Comparison of ENCODE assay signal across 10 mouse cellular contexts in genomic region chr17:34093199-34093874, GRCm38 (mm10). TPM values are rescaled to one million over a fixed set of nuclear protein-coding genes. Genes with fewer than 3 reads are reported as not detected.
DNase-seq lines count a peak whose midpoint lies in the region; ATAC-seq and TF ChIP-seq lines count a peak whose summit lies in the region.
"Had no signal": no experiment of that assay in that cellular context is flagged by ENCODE, and none has a peak within 500 bp of the region (broad histone marks: within the 10 kb centered on the region; RNA-seq: fewer than 3 reads in every experiment).

No protein-coding gene starts in this region.

- H3K4me2 ChIP-seq in liver, postnatal 0 days (ENCODE audit: low read depth, low read length): no peak overlapping the region
- no peak overlapping the region for H3K4me2 ChIP-seq in intestine, embryonic 15.5 days (replicated peaks)
- H3K4me2 ChIP-seq in stomach, embryonic 14.5 days (replicated peaks; ENCODE audit: low read depth, low read length): peak overlapping the region; percentile 12; the same call in 1 of the 2 replicates

- no peak for TF ChIP-seq CTCF in liver, postnatal 0 days (IDR thresholded peaks at IDR 0.05; ENCODE audit: low read depth)
- TF ChIP-seq CTCF in brain, embryonic 14.5 days (IDR thresholded peaks at IDR 0.05; ENCODE audit: borderline replicate concordance, extremely low read depth, insufficient read depth, insufficient read length): no peak

- H3K4me3 ChIP-seq in liver, postnatal 0 days (ENCODE audit: low read depth, low read length): no peak overlapping the region
- no peak overlapping the region for H3K4me3 ChIP-seq in intestine, embryonic 15.5 days (replicated peaks)
- H3K4me3 ChIP-seq in stomach, embryonic 14.5 days (ENCODE audit: low read depth, low read length): no peak overlapping the region

- peak; percentile 57 for DNase-seq in liver
- no peak for DNase-seq in liver, postnatal 0 days
- peak; percentile 50 for DNase-seq in brain, embryonic 14.5 days (ENCODE audit: low read depth)
- DNase-seq in gastrocnemius, postnatal 36 days: no peak
- no peak for DNase-seq in right cerebral cortex, postnatal 14 days
- no peak for DNase-seq in urinary bladder, postnatal 25 days (ENCODE audit: low spot score)
- DNase-seq: adrenal gland, postnatal 10 days had no signal

- intact Hi-C loops in gastrocnemius, postnatal 36 days (cut with DNase I): no loop called here

- no peaks in the 10 kb centered on the region for H3K27me3 ChIP-seq in liver, postnatal 0 days (ENCODE audit: insufficient read depth, low read length)
- H3K27me3 ChIP-seq in intestine, embryonic 15.5 days (replicated peaks): no peaks in the 10 kb centered on the region
- no peaks in the 10 kb centered on the region for H3K27me3 ChIP-seq in stomach, embryonic 14.5 days (ENCODE audit: control insufficient read depth, insufficient read depth, low read length)

- no peaks in the 10 kb centered on the region for H3K36me3 ChIP-seq in liver, postnatal 0 days (replicated peaks; ENCODE audit: insufficient read depth, low read length)
- H3K36me3 ChIP-seq in intestine, embryonic 15.5 days: no peaks in the 10 kb centered on the region
- H3K36me3 ChIP-seq in stomach, embryonic 14.5 days (ENCODE audit: control insufficient read depth, insufficient read depth, low read length): no peaks in the 10 kb centered on the region

- TF ChIP-seq POLR2A in brain, embryonic 14.5 days (IDR thresholded peaks at IDR 0.05; ENCODE audit: borderline replicate concordance, extremely low read depth, insufficient read depth, insufficient read length, poor library complexity, severe bottlenecking): no peak

- WGBS in liver, postnatal 0 days (ENCODE audit: insufficient replicate concordance): 38% methylated on average over 7 of the region's 7 CpGs
- 28% methylated on average over 7 of the region's 7 CpGs for WGBS in intestine, embryonic 15.5 days
- 25% methylated on average over 7 of the region's 7 CpGs for WGBS in stomach, embryonic 14.5 days

- no peak overlapping the region for H3K9ac ChIP-seq in liver, postnatal 0 days (replicated peaks)
- no peak overlapping the region for H3K9ac ChIP-seq in intestine, embryonic 15.5 days
- no peak overlapping the region for H3K9ac ChIP-seq in stomach, embryonic 14.5 days (replicated peaks; ENCODE audit: low read depth, low read length)

- no peak for TF ChIP-seq EP300 in liver, postnatal 0 days (IDR thresholded peaks at IDR 0.05; ENCODE audit: low read depth)

- no peaks in the 10 kb centered on the region for H3K9me3 ChIP-seq in liver, postnatal 0 days (ENCODE audit: low read length)
- no peaks in the 10 kb centered on the region for H3K9me3 ChIP-seq in intestine, embryonic 15.5 days
- no peaks in the 10 kb centered on the region for H3K9me3 ChIP-seq in stomach, embryonic 14.5 days (ENCODE audit: control insufficient read depth, low read depth, low read length)

- no peak overlapping the region for H3K27ac ChIP-seq in liver, postnatal 0 days (ENCODE audit: low read depth)
- no peak overlapping the region for H3K27ac ChIP-seq in intestine, embryonic 15.5 days
- no peak overlapping the region for H3K27ac ChIP-seq in stomach, embryonic 14.5 days (ENCODE audit: low read length)

- no peak for ATAC-seq in liver, postnatal 0 days
- ATAC-seq in intestine, embryonic 15.5 days: peak; percentile 73
- ATAC-seq in stomach, embryonic 14.5 days (ENCODE audit: insufficient number of reproducible peaks, insufficient read depth, low FRiP score, low read depth): peak; percentile 75; the same call in 1 of the 2 replicates

- 0 out of 2 replicates have a peak, but pooled peaks cover 4% of the 10 kb centered on the region for H3K4me1 ChIP-seq in liver, postnatal 0 days (ENCODE audit: insufficient read depth)
- no peaks in the 10 kb centered on the region for H3K4me1 ChIP-seq in intestine, embryonic 15.5 days (replicated peaks)
- no peaks in the 10 kb centered on the region for H3K4me1 ChIP-seq in stomach, embryonic 14.5 days (ENCODE audit: control insufficient read depth, insufficient read depth, low read length)

RNA-seq across cellular contexts. Expression of gene H2-Oa, which starts 1.2 kb away (rescaled TPM):
- polyA plus RNA-seq in liver, postnatal 0 days (2015; fragmentation: Nextera tagmentation; extraction: Ambion mirVana): 0.72 and 0.85 TPM in 2 replicates
- polyA plus RNA-seq in brain, embryonic 14.5 days (2012; rRNA removed): 0.07 and 0.20 TPM in 2 replicates
- polyA plus RNA-seq in intestine, embryonic 15.5 days (2015; fragmentation: Nextera tagmentation; extraction: Ambion mirVana): 0.66 and 0.85 TPM in 2 replicates
- 0.65 and 1.1 TPM in 2 replicates for polyA plus RNA-seq in stomach, embryonic 14.5 days (2014; fragmentation: Nextera tagmentation; extraction: Ambion mirVana)
- total RNA-seq in gastrocnemius, postnatal 36 days (2021): not detected
- total RNA-seq: gastrocnemius, postnatal 4 days had no signal

RNA-seq across cellular contexts. Expression of gene H2-DMa, which starts 26.0 kb away (rescaled TPM):
- 9.7 and 11.9 TPM in 2 replicates for polyA plus RNA-seq in liver, postnatal 0 days (2015; fragmentation: Nextera tagmentation; extraction: Ambion mirVana)
- polyA plus RNA-seq in brain, embryonic 14.5 days (2012; rRNA removed): 12.0 and 16.4 TPM in 2 replicates
- 11.3 and 13.4 TPM in 2 replicates for polyA plus RNA-seq in intestine, embryonic 15.5 days (2015; fragmentation: Nextera tagmentation; extraction: Ambion mirVana)
- 11.9 and 15.1 TPM in 2 replicates for polyA plus RNA-seq in stomach, embryonic 14.5 days (2014; fragmentation: Nextera tagmentation; extraction: Ambion mirVana)
- total RNA-seq in gastrocnemius, postnatal 36 days (2021): 1 to 10 TPM; 3.6 to 4.9 TPM

RNA-seq across cellular contexts. Expression of gene Brd2, which starts 29.1 kb away (rescaled TPM):
- polyA plus RNA-seq in liver, postnatal 0 days (2015; fragmentation: Nextera tagmentation; extraction: Ambion mirVana): 29.2 and 32.5 TPM in 2 replicates
- polyA plus RNA-seq in brain, embryonic 14.5 days (2012; rRNA removed): 186 and 256 TPM in 2 replicates
- polyA plus RNA-seq in intestine, embryonic 15.5 days (2015; fragmentation: Nextera tagmentation; extraction: Ambion mirVana): 88.2 and 90.7 TPM in 2 replicates
- polyA plus RNA-seq in stomach, embryonic 14.5 days (2014; fragmentation: Nextera tagmentation; extraction: Ambion mirVana): 150 and 152 TPM in 2 replicates
- 10 to 100 TPM; 63.2 to 74.1 TPM for total RNA-seq in gastrocnemius, postnatal 36 days (2021)

RNA-seq across cellular contexts. Expression of gene H2-DMb2, which starts 49.8 kb away (rescaled TPM):
- polyA plus RNA-seq in liver, postnatal 0 days (2015; fragmentation: Nextera tagmentation; extraction: Ambion mirVana): 1.9 and 2.1 TPM in 2 replicates
- 0.18 and 0.40 TPM in 2 replicates for polyA plus RNA-seq in brain, embryonic 14.5 days (2012; rRNA removed)
- 0.68 and 0.83 TPM in 2 replicates for polyA plus RNA-seq in intestine, embryonic 15.5 days (2015; fragmentation: Nextera tagmentation; extraction: Ambion mirVana)
- polyA plus RNA-seq in stomach, embryonic 14.5 days (2014; fragmentation: Nextera tagmentation; extraction: Ambion mirVana): 0.35 and 0.38 TPM in 2 replicates
- total RNA-seq in gastrocnemius, postnatal 36 days (2021): under 1 TPM; 0.35 to 0.48 TPM

RNA-seq across cellular contexts. Expression of gene Col11a2, which starts 54.1 kb away (rescaled TPM):
- 0.21 and 0.47 TPM in 2 replicates for polyA plus RNA-seq in liver, postnatal 0 days (2015; fragmentation: Nextera tagmentation; extraction: Ambion mirVana)
- 11.5 and 11.8 TPM in 2 replicates for polyA plus RNA-seq in brain, embryonic 14.5 days (2012; rRNA removed)
- 0.90 and 1.0 TPM in 2 replicates for polyA plus RNA-seq in intestine, embryonic 15.5 days (2015; fragmentation: Nextera tagmentation; extraction: Ambion mirVana)
- 0.32 and 1.2 TPM in 2 replicates for polyA plus RNA-seq in stomach, embryonic 14.5 days (2014; fragmentation: Nextera tagmentation; extraction: Ambion mirVana)
- 1 to 10 TPM; 9.3 to 9.6 TPM for total RNA-seq in gastrocnemius, postnatal 36 days (2021)

Comparison
In these comparisons a context has a peak if more than half of its experiments do, and no peak if none do; other contexts are left out.
1. DNase-seq: peak in liver (single experiment) and brain, embryonic 14.5 days (single experiment); none in liver, postnatal 0 days (single experiment), gastrocnemius, postnatal 36 days (0 of 2), right cerebral cortex, postnatal 14 days (single experiment) and urinary bladder, postnatal 25 days (single experiment).